Mouse (Mus musculus): ENCODE results near the gene Pde4dip.

DNA sequence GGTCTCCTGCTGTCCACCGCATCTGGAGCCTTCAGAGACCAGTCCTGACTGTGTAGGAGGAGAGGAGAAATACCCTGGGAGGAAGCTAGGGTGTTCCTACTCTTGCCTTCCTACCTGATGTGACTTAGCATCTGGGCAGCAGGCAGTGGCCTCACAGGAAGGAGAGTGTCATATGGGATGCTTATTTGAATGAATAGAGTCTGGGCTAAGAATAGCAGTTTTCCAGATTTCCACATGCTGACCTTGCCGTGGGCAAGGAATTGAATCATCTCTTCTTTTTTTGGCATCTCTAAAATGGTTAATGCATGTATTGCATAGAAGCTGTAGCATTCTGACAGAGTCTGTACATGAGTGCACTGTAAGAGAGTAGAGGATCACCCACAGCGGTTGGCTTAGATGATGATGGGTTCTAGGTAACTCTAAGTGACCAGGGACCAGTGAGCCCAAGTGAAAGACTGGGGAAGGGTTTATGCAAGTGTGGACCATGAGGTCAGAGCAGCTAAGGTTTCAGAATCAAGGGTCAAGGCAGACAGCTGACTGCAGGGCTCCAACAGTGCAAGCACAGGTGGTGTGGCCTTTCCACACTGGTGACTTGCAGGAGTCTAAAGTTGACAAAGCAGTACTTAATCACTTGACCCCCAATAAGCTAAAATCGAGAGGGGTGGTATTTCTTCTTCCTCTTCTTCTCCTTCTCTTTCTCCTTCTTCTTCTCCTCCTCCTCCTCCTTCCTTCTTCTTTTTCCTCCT is 202.0 kb downstream of the Pde4dip start:
- TF ChIP-seq CTCF (IDR thresholded peaks at IDR 0.05) (no peak), EP300 (IDR thresholded peaks at IDR 0.05; ENCODE audit: insufficient read depth, low read depth, low read length) (no peak)
